Mouse (Mus musculus): ENCODE measurements at regions not wholly inside any gene's neighbourhood (a gene's known extent, or its start where the extent isn't known, plus 50 kb on each side); places are given as distances from the start of the nearest gene placed in this dataset.

DNA sequence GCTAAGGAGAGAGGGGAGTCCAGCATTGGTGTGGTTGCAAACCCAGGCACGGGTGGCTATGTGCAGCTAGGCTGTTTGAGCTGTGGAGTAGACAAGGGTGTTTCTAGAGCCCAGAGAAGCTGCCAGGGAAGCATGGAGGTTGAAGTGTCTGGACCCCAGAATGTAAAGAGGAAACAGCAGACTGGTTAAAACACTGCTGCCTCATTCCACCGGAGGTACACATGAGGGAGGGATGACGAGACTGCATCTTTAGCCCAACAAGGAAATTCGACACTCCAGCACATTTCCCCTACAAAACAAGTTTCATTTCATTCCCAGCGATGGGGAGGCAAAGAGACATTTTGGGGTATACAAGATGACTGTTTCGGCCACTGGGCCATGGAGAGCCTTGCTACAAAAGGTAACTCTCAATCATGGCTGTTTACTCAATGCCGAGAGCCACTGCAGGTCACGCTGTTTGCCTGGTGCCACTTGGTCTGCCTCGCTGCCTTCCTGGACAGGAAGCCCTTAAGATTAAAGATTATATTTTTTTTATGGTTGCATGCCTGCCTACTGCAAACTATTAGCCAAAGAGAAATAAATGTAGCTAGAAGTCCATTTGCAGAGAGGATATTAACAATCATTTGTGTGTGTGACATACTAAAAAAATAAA lies 176.9 kb upstream of the Arglu1 start:
- Histone ChIP-seq H3K4me3 (ENCODE audit: insufficient read depth, low read depth, low read length) (no peak overlapping the region), H3K27ac (ENCODE audit: insufficient read depth, low read depth, low read length) (no peak overlapping the region; the same call in 1 of the 2 replicates), H3K4me1 (ENCODE audit: control insufficient read depth, insufficient read depth, low read length) (peaks cover 2% of the 10 kb centered on the region; the same call in 1 of the 2 replicates), H3K36me3 (ENCODE audit: control insufficient read depth, insufficient read depth, low read length) (no peaks in the 10 kb centered on the region), H3K27me3 (replicated peaks; ENCODE audit: control insufficient read depth, insufficient read depth, low read length) (no peaks in the 10 kb centered on the region)
- DNase-seq = peak; percentile 23
- 33% methylated on average over 9 of the region's 9 CpGs for WGBS
- TF ChIP-seq CTCF (conservative IDR thresholded peaks at IDR 0.05; ENCODE audit: insufficient read depth, insufficient read length, low read depth, low read length) = no peak
- TF ChIP-seq POLR2A (IDR thresholded peaks at IDR 0.05; ENCODE audit: low read depth, low read length) = no peak

DNA sequence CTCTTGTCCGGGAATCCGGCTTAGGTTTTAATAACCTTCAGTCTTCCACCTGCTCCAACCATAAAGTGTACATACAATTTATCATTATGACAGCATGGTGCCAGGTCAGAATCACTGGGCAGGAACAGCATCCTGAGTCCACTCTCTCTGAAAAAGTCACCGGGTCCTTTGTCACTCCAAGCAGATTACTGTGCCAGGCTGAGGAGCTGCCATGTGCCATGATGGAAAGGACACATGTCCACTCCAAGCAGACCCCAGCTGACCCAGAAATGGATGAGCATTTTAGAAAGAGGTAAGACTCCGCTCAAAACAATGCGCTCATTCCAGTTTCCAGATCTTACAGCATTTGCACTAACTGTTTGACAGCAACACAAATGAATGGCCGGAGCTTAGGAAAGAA lies 172.4 kb upstream of the Arglu1 start:
- DNase-seq = no peak
- H3K27ac ChIP-seq (ENCODE audit: insufficient read depth, low read depth, low read length) = no peak overlapping the region
- TF ChIP-seq CTCF (conservative IDR thresholded peaks at IDR 0.05; ENCODE audit: insufficient read depth, insufficient read length, low read depth, low read length) (no peak), POLR2A (IDR thresholded peaks at IDR 0.05; ENCODE audit: low read depth, low read length) (no peak)
- no peak overlapping the region for H3K4me3 ChIP-seq (ENCODE audit: insufficient read depth, low read depth, low read length)
- no peaks in the 10 kb centered on the region for H3K36me3 ChIP-seq (ENCODE audit: control insufficient read depth, insufficient read depth, low read length)
- 89% methylated on average over 6 of the region's 6 CpGs for whole genome bisulfite sequencing
- peaks cover 2% of the 10 kb centered on the region; the same call in 1 of the 2 replicates for H3K4me1 ChIP-seq (ENCODE audit: control insufficient read depth, insufficient read depth, low read length)
- H3K27me3 ChIP-seq (replicated peaks; ENCODE audit: control insufficient read depth, insufficient read depth, low read length) = no peaks in the 10 kb centered on the region

DNA sequence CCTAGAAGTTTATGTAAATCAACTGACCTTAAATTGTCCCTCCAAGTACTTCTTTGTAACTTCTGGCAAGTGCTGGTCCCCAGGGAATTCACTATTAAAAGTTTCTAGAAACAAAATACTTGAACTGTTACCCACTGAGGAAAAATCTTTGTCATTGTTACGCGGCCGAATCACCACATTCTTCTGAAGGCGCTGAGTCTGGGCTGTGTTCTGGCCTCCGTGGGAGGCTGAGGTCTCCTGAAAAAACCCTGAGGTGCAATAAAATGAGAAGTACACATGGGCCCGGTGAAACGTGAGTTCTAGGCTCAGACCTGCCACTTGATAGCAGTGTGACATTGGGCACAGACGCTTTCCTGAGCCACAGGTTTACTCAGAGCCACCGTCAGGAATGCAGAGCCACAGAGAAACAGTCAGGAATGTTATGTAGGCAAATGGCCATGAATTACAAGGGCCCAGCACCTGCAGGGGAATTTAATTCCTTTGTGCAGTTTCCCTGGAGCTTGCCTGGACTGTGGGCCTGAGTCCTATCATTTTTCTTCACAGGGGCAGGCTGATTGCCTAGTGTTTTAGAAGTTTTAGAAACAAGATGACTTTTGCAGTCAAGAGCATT lies 171.1 kb upstream of the Arglu1 start:
- WGBS = 57% methylated on average over 9 of the region's 9 CpGs
- no peaks in the 10 kb centered on the region for H3K27me3 ChIP-seq (replicated peaks; ENCODE audit: control insufficient read depth, insufficient read depth, low read length)
- H3K27ac ChIP-seq (ENCODE audit: insufficient read depth, low read depth, low read length) = no peak overlapping the region
- no peak for TF ChIP-seq CTCF (conservative IDR thresholded peaks at IDR 0.05; ENCODE audit: insufficient read depth, insufficient read length, low read depth, low read length)
- TF ChIP-seq POLR2A (IDR thresholded peaks at IDR 0.05; ENCODE audit: low read depth, low read length) = no peak
- H3K36me3 ChIP-seq (ENCODE audit: control insufficient read depth, insufficient read depth, low read length) = no peaks in the 10 kb centered on the region
- no peak overlapping the region for H3K4me3 ChIP-seq (ENCODE audit: insufficient read depth, low read depth, low read length)
- no peaks in the 10 kb centered on the region for H3K4me1 ChIP-seq (ENCODE audit: control insufficient read depth, insufficient read depth, low read length)
- no peak for DNase-seq

DNA sequence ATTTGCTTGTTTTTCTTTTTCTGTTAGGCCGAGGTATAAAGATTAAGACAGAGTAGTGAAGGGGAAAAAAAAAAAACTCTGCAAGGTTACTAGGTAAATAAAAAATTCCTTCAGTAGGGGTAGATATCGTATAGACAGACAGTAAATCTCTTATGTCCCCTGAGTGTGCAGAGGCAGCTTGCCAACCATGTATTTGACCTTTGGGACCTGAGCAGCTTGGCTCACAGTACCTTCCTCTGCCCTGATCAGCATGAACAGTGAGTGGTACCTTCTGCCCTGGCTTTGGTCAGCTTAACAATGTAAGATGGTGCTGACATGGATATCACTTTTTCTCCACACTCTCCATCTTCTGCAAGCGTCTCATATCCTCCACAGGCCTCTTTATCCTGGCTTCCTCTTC lies 168.3 kb upstream of the Arglu1 start:
- TF ChIP-seq CTCF (conservative IDR thresholded peaks at IDR 0.05; ENCODE audit: insufficient read depth, insufficient read length, low read depth, low read length) (no peak), POLR2A (IDR thresholded peaks at IDR 0.05; ENCODE audit: low read depth, low read length) (no peak)
- peak; percentile 38 for DNase-seq

DNA sequence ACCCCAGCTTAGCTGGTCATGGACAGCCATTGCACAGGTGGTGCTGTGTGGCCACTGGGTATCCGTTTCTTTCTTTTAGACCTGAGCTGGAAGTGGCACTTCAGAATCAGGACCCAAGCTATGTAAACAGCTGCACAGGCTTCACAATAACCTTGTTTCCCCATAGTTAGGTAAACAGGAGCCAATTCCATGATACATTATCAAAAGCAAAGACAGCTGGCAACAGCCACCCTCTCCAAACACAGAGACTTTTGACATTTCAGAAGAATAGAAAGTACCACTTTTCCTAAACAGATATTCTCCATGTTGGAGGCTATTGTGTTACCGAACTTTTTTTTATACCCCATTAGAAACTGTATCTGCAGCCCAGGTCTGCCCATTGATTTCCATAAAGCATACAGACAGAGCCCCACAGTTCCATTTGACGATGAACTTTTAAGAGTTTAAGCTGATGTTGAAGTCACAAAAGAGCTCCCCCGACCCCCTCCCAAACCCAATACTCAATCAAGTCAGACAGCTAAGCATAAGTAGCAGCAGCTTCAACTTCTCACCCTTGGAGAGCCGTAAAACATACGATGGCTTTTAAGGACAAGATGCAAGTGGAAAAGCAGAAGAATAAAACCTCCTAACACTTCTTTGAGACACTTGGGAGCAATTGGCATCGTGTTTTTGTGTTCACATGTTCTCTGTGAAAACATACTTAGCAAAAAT lies 162.5 kb upstream of the Arglu1 start:
- no peak for DNase-seq
- Histone ChIP-seq H3K4me3 (ENCODE audit: insufficient read depth, low read depth, low read length) (no peak overlapping the region), H3K27ac (ENCODE audit: insufficient read depth, low read depth, low read length) (no peak overlapping the region), H3K4me1 (ENCODE audit: control insufficient read depth, insufficient read depth, low read length) (no peaks in the 10 kb centered on the region), H3K36me3 (ENCODE audit: control insufficient read depth, insufficient read depth, low read length) (no peaks in the 10 kb centered on the region), H3K27me3 (replicated peaks; ENCODE audit: control insufficient read depth, insufficient read depth, low read length) (no peaks in the 10 kb centered on the region)
- no peak for TF ChIP-seq POLR2A (IDR thresholded peaks at IDR 0.05; ENCODE audit: low read depth, low read length)
- 43% methylated on average over 7 of the region's 7 CpGs for WGBS

More for the DNA sequence above, 168.3 kb upstream of the Arglu1 start:
- no peaks in the 10 kb centered on the region for H3K27me3 ChIP-seq (replicated peaks; ENCODE audit: control insufficient read depth, insufficient read depth, low read length)
- no peak overlapping the region for H3K27ac ChIP-seq (ENCODE audit: insufficient read depth, low read depth, low read length)
- H3K4me3 ChIP-seq (ENCODE audit: insufficient read depth, low read depth, low read length) = no peak overlapping the region
- H3K4me1 ChIP-seq (ENCODE audit: control insufficient read depth, insufficient read depth, low read length) = no peaks in the 10 kb centered on the region
- no peaks in the 10 kb centered on the region for H3K36me3 ChIP-seq (ENCODE audit: control insufficient read depth, insufficient read depth, low read length)
- 47% methylated on average over 3 of the region's 3 CpGs for WGBS

DNA sequence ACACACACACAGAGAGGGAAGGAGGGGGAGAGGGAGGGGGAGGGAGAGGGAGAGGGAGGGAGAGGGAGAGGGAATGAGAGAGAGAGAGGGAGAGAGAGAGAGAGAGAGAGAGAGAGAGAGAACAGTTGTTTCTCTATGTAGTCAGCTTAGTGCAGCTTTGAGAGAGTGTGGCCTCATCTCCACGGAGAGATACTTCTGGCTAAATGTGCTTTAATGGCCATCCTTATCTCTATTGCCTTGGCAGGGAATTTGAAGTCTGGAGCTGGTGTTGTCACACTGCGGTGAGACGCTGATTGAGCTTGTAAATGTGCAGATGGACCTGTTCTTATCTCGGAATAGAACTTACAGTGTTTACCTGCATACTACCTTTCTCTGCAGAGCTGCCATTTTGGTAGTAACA lies 160.9 kb upstream of the Arglu1 start:
- Histone ChIP-seq H3K27me3 (replicated peaks; ENCODE audit: control insufficient read depth, insufficient read depth, low read length) (no peaks in the 10 kb centered on the region), H3K4me3 (ENCODE audit: insufficient read depth, low read depth, low read length) (no peak overlapping the region), H3K27ac (ENCODE audit: insufficient read depth, low read depth, low read length) (no peak overlapping the region), H3K4me1 (ENCODE audit: control insufficient read depth, insufficient read depth, low read length) (no peaks in the 10 kb centered on the region), H3K36me3 (ENCODE audit: control insufficient read depth, insufficient read depth, low read length) (no peaks in the 10 kb centered on the region)
- 63% methylated on average over 4 of the region's 4 CpGs for WGBS
- TF ChIP-seq POLR2A (IDR thresholded peaks at IDR 0.05; ENCODE audit: low read depth, low read length) (no peak), CTCF (conservative IDR thresholded peaks at IDR 0.05; ENCODE audit: insufficient read depth, insufficient read length, low read depth, low read length) (no peak)
- no peak for DNase-seq

DNA sequence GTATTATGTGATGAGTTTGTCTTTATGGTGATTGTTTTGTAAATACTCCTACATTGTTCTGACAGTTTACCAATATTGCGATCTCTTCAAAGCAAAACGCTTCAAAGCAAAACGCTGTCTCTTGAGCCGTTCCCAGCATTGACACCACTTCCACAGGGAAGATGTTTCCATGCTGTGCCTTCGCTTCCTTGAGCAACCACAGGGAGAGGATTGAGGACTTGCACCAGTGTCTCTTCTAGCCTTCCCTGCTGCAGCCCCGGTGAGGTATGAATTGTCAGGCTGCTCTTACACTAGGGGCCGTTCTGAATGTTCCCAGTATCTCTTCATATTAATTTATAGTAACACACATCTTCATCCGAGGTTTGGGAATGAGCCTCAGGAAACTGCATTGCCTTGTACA lies 160.4 kb upstream of the Arglu1 start:
- TF ChIP-seq POLR2A (IDR thresholded peaks at IDR 0.05; ENCODE audit: low read depth, low read length) (no peak), CTCF (conservative IDR thresholded peaks at IDR 0.05; ENCODE audit: insufficient read depth, insufficient read length, low read depth, low read length) (no peak)
- Histone ChIP-seq H3K27ac (ENCODE audit: insufficient read depth, low read depth, low read length) (no peak overlapping the region), H3K4me3 (ENCODE audit: insufficient read depth, low read depth, low read length) (no peak overlapping the region), H3K27me3 (replicated peaks; ENCODE audit: control insufficient read depth, insufficient read depth, low read length) (no peaks in the 10 kb centered on the region), H3K4me1 (ENCODE audit: control insufficient read depth, insufficient read depth, low read length) (peaks cover 2% of the 10 kb centered on the region; the same call in 1 of the 2 replicates), H3K36me3 (ENCODE audit: control insufficient read depth, insufficient read depth, low read length) (no peaks in the 10 kb centered on the region)
- no peak for DNase-seq
- 43% methylated on average over 8 of the region's 8 CpGs for WGBS

Data from kidney, adult 2 months (tissue).